Mouse (Mus musculus) G1E (cell line): ENCODE data around the gene AY358078.

Experiments used
- CTCF ChIP-seq: IDR thresholded peaks from 2 replicates; pipeline ENCODE4 v1.5.1; 2012; ENCODE audit warnings: low read depth, low read length, inconsistent platforms, mixed read lengths
- GATA1 ChIP-seq: IDR thresholded peaks from 2 replicates; pipeline ENCODE4 v1.6.1; 2012; ENCODE audit warnings: borderline replicate concordance, low read length, inconsistent platforms, mixed read lengths
- GATA2 ChIP-seq: IDR thresholded peaks from 2 replicates; pipeline ENCODE4 v1.6.1; 2012; ENCODE audit warnings: low read depth, low read length, inconsistent platforms, borderline replicate concordance
- POLR2AphosphoS5 ChIP-seq: IDR thresholded peaks from 2 replicates; pipeline ENCODE4 v1.6.1; 2012; ENCODE audit warnings: low read depth, low read length, inconsistent platforms; ENCODE audit not compliant: insufficient replicate concordance
- TAL1 ChIP-seq: conservative IDR thresholded peaks from 2 replicates; pipeline ENCODE4 v1.6.1; 2012; ENCODE audit warnings: low read depth, low read length, inconsistent platforms, mixed read lengths

GRCm38 (mm10) chr14:51871741-51872140, 71.9 kb downstream of the AY358078 start:
- TF ChIP-seq CTCF (no peak), TAL1 (no peak), GATA1 (no peak), GATA2 (no peak), POLR2AphosphoS5 (no peak)
